Mouse (Mus musculus) regulatory T cell (primary cell): ENCODE measurements around the gene Elmo3.

Experiments used
- in situ Hi-C: fragments of 300-600 bp; cut with MboI, MseI; formaldehyde crosslinking; loops from one replicate; pipeline ENCODE4 v1.15.1; 2025; ENCODE audit warnings: high pct_unique_total_duplicates

The Elmo3 gene

GRCm38 (mm10) chr8:105350186-105350585 is 44.8 kb downstream of the Elmo3 start:
- in situ Hi-C loops = no loop called here

GRCm38 (mm10) chr8:105353583-105354135 is 48.3 kb downstream of the Elmo3 start:
- in situ Hi-C loops = no loop called here

GRCm38 (mm10) chr8:105354549-105354948 is 49.1 kb downstream of the Elmo3 start:
- in situ Hi-C loops = no loop called here

DNA sequence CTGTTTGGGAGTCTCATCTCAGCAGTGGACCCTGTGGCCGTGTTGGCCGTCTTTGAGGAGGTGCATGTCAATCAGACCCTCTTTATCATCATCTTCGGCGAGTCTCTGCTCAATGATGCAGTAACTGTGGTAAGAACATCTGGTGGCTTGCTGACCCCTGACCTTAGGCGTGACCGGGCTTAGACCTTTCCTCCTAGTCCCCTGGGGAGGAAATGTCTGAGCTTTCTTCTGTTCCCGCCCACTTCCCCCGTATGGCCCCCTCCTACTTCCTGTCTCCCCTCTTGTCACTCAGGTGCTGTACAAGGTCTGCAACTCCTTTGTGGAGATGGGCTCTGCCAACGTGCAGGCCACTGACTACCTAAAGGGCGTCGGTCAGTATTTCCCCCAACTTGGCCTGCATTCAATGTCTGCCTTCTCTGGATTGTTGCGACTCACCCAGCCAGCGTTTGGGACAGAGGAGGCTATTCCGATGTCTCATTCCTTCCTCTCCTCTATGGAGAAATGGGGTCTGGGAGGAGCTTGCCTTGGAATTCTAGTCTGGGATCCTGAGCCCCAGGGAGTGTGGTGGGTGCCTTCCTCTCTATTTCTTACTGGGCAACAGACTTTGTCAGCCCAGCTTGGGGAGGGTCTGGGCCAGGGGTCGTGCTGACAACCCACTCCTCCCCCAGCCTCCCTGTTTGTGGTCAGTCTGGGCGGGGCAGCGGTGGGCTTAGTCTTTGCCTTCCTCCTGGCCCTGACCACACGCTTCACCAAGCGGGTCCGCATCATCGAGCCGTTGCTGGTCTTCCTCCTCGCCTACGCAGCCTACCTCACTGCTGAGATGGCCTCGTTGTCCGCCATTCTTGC is 50.0 kb downstream of the Elmo3 start:
- in situ Hi-C loops = no loop called here

DNA sequence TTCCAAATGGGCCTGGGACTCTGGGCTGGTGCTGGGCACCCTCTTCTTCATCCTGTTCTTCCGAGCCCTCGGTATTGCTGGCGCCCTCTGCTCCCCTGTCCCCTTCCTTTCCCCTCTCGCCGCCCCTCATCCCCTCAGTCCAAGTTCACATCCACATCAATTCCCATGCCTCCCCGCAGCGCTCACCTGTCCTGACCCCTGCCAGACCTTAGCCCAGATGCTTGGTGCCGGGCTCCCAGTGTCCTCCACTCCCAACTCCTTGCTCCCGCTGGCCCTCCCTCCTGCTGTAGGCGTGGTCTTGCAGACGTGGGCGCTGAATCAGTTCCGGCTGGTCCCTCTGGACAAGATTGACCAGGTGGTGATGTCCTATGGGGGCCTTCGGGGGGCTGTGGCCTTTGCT is 51.3 kb downstream of the Elmo3 start:
- in situ Hi-C loops = no loop called here

DNA sequence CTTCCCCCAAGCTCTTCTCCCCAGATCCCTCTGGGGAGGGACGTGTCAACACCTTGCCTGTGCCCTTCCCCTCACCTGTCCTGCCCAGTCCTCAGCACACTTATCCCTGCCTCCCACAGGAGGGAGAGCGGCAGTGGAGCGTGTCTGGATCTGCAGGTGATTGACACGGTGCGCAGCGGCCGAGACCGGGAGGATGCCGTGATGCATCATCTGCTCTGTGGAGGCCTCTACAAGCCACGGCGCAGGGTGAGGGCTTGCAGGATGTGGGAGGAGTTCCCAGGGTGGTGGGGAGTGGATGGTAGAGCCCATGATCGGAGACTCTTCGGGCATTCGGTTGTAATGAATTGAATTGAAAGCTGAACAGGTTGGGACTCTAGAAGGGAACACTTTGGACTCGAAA is 53.8 kb downstream of the Elmo3 start:
- in situ Hi-C loops = no loop called here

DNA sequence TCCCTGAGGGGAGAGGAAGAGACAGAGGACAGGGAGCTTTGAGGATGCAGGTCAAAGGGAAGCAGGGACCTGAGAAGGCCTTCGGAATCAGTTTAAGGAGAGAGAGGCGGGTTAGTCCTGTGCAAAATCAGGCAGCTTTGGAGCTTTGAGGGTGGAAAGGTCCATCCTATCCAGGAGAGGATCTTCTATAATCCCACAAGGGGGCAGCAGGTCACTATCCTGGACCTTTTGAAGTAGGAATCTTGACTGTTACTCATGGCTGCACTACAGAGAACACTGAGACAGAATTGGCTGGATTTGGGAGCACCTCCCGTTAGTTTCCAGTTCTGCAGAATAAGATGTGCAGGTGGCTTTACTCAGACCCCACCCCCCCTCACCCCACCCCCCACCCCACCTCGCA is 54.2 kb downstream of the Elmo3 start:
- in situ Hi-C loops = no loop called here
